Mouse (Mus musculus) lung, embryonic 16.5 days (tissue): ENCODE data around the gene Tmem43. TPM values are rescaled to one million over a fixed set of nuclear protein-coding genes. Genes with fewer than 3 reads are reported as not detected.

Experiments used
- ATAC-seq: fragments of 200-750 bp; cut with Nextera tagmentation; 2 replicates; pipeline ENCODE4 v1.8.0; 2017; ENCODE audit warnings: low read depth, mild to moderate bottlenecking, moderate library complexity
- H3K27ac ChIP-seq: fragments of 300-500 bp; sonication (generic); 2 replicates; pipeline ENCODE4 v1.5.1; 2014; ENCODE audit warnings: mild to moderate bottlenecking, control low read depth, low read length
- H3K27me3 ChIP-seq: fragments of 300-500 bp; sonication (generic); 2 replicates; pipeline ENCODE4 v1.6.1; 2014; ENCODE audit warnings: low read depth, low read length, mixed read lengths; ENCODE audit not compliant: control insufficient read depth, insufficient read depth
- H3K36me3 ChIP-seq: fragments of 300-500 bp; sonication (generic); 2 replicates; pipeline ENCODE4 v1.6.1; 2014; ENCODE audit warnings: low read length; ENCODE audit not compliant: control insufficient read depth, insufficient read depth
- H3K4me1 ChIP-seq: fragments of 300-500 bp; sonication (generic); replicated peaks from 2 replicates; pipeline ENCODE4 v1.6.1; 2014; ENCODE audit warnings: low read length, mixed read lengths; ENCODE audit not compliant: control insufficient read depth, insufficient read depth
- H3K4me2 ChIP-seq: fragments of 300-500 bp; sonication (generic); 2 replicates; pipeline ENCODE4 v1.6.1; 2014; ENCODE audit warnings: low read depth, low read length, control low read depth
- H3K4me3 ChIP-seq: fragments of 300-500 bp; sonication (generic); 2 replicates; pipeline ENCODE4 v1.5.1; 2014; ENCODE audit warnings: mild to moderate bottlenecking, low read length, control low read depth
- H3K9ac ChIP-seq: fragments of 300-500 bp; sonication (generic); 2 replicates; pipeline ENCODE4 v1.6.1; 2014; ENCODE audit warnings: low read length, control low read depth
- H3K9me3 ChIP-seq: fragments of 300-500 bp; sonication (generic); 2 replicates; pipeline ENCODE4 v1.6.1; 2016; ENCODE audit warnings: low read length; ENCODE audit not compliant: control insufficient read depth
- WGBS: fragments of 180-500 bp; shearing (Covaris S2); extraction: QIAGEN DNeasy Blood & Tissue Kit; methylation state at CpG from one replicate; pipeline ENCODE4 v1.1.7; 2014; 5-methylcytosine and 5-hydroxymethylcytosine counted together
- polyA plus RNA-seq: library from polyadenylated mRNA; unstranded; fragments of >200 nt; fragmentation: Nextera tagmentation; extraction: Ambion mirVana; gene quantifications from 2 replicates; pipeline ENCODE4 v1.2.1, GENCODE M21; 2015

The Tmem43 gene
- polyA plus RNA-seq, 1 experiment from 2014 or later, result 57.1 TPM

DNA sequence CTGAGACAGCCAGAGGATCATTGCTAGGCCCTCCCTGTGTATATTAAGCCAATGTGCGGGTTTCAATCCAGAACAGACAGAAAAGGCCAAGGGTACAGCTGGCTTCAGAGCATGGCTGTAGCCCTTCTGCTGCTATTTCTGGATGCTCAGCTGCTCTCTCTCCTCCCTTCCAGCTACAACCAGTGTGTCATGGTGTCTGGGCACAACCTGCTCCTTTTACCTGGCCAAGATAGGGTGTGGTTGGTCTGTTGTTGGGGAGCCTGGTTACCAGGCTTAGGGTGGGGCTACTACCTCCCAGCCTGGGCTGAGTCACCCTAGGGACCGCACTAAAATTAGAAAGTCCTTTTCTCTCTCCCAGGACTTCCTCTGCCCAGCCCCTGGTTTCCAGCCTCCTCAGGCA is 9.9 kb downstream of the Tmem43 start:
- WGBS, result 92% methylated on average over 2 of the region's 2 CpGs
- H3K36me3 ChIP-seq, result peaks cover 67% of the 10 kb centered on the region
- no peak for ATAC-seq

DNA sequence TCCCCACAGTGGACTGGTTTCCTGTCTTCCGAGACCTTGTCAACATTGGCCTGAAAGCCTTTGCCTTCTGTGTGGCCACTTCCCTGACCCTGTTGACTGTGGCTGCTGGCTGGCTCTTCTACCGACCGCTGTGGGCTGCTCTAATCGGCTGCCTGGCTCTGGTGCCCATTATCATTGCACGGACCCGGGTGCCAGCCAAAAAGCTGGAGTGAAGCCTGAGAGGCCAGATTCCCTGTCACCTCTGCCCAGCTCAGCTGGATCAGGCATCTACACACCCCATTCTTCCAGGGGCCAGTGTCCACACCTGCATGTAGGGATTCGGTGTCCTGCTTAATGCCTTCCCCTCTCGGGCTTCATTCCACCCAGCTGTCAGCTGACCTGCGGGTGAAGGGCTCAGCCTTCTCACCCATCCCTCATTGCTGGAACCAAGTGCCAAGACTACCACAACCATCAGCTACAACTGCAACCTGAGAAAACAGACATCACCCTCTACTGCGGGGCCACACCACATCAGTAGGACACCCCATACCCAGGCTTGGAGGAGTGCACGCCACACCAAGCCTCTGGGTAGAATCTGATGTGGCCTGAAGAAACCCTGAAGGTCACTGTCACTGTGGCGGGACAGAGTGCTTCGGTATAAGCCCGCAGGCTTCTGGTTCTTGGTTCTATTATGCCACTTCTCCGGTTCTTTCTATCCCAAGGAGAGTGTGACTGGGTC is 13.4 kb downstream of the Tmem43 start:
- H3K4me2 ChIP-seq, result no peak overlapping the region
- ATAC-seq, result no peak
- H3K36me3 ChIP-seq, result peaks cover 47% of the 10 kb centered on the region
- H3K9me3 ChIP-seq, result no peaks in the 10 kb centered on the region
- 89% methylated on average over 15 of the region's 15 CpGs for WGBS
- H3K4me1 ChIP-seq, result no peaks in the 10 kb centered on the region
- no peak overlapping the region for H3K9ac ChIP-seq
- H3K27me3 ChIP-seq, result no peaks in the 10 kb centered on the region
- H3K4me3 ChIP-seq, result no peak overlapping the region
- H3K27ac ChIP-seq, result no peak overlapping the region

More for the DNA sequence above, 9.9 kb downstream of the Tmem43 start:
- Histone ChIP-seq H3K4me2 (no peak overlapping the region), H3K27ac (no peak overlapping the region), H3K9ac (no peak overlapping the region), H3K4me1 (no peaks in the 10 kb centered on the region), H3K27me3 (no peaks in the 10 kb centered on the region), H3K9me3 (no peaks in the 10 kb centered on the region), H3K4me3 (no peak overlapping the region)

DNA sequence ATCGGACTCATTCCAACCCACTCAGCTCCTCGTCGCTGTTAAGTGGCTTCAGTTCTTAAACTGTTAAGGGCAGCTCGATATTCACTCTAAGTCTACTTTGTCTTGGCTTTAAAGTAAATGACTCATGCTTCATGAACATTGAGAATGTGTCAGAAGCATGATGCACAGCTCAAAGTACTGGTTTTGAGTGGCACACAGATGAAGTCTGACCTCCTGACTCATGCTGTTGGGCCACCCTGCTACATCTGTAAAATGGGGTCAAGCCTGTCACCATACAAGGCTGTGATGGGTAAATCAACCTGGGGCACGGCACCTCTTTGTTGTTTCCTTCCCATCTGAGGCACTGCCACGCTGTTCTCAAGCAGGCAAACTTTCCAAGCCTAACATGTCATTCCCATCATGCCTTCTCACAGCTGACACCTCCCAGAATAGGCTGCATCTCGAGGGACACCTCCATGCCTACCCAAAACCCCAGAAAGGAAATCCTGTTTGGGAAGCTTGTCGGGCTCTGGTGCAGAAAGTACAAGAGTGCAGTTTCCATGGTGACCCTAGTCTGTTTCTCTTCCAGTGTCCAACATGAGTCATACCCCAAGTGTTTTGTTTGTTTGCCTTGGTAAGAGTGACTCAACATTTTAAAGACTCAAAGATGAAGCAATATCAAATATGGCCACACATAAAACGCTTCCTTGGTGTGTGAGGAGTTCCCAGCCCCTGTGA is 15.2 kb downstream of the Tmem43 start:
- peak; percentile 57; the same call in 1 of the 2 replicates for ATAC-seq
- H3K4me1 ChIP-seq, result no peaks in the 10 kb centered on the region
- H3K36me3 ChIP-seq, result peaks cover 38% of the 10 kb centered on the region
- H3K27me3 ChIP-seq, result no peaks in the 10 kb centered on the region
- H3K4me3 ChIP-seq, result no peak overlapping the region
- H3K4me2 ChIP-seq, result no peak overlapping the region
- no peaks in the 10 kb centered on the region for H3K9me3 ChIP-seq
- H3K27ac ChIP-seq, result no peak overlapping the region
- 64% methylated on average over 9 of the region's 9 CpGs for WGBS
- H3K9ac ChIP-seq, result no peak overlapping the region

DNA sequence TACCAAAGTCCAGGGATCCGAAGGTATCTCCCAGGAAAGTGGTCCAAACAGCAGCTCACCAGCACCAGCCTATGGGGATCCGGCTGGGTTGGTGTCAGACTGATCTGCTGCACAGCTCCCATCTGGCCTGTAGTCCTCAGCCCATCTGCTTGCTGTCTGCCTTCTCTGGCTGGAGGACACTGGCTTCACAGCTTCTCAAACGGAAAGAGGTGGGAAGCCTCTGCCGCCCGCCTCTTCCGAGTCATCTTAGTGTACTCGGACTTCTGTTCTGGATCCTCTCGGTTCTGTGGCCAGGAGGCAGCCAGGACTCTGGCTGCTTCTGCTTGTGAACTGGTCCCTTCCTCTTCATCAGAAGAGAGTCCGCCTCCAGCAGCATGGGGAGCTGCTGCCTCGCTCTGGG is 16.4 kb downstream of the Tmem43 start:
- Histone ChIP-seq H3K4me3 (no peak overlapping the region), H3K9me3 (no peaks in the 10 kb centered on the region), H3K27ac (no peak overlapping the region), H3K4me2 (no peak overlapping the region), H3K27me3 (no peaks in the 10 kb centered on the region), H3K9ac (no peak overlapping the region), H3K36me3 (peaks cover 34% of the 10 kb centered on the region), H3K4me1 (no peaks in the 10 kb centered on the region)
- no peak for ATAC-seq
- 77% methylated on average over 10 of the region's 10 CpGs for WGBS

DNA sequence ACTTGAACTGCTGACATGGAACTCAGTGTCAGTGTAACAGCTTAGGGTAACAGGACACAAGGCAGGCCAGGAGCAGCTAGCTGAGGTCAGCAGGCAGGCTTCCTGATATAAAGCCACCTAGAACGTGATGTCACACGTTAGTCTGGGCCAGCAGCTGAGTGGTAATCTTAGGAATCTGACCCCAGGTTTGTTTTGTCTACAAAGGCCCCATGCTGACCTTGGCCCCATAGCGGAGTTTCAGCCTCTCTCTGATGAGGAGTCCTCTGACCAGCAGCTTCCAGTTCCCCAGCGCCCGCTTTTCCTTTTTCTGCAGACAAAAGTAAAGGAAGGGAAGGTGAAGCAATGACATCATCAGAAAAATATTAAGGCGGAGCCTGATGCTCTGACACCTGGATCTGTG is 17.5 kb downstream of the Tmem43 start:
- Histone ChIP-seq H3K36me3 (peaks cover 24% of the 10 kb centered on the region), H3K4me3 (no peak overlapping the region), H3K27ac (no peak overlapping the region), H3K4me1 (no peaks in the 10 kb centered on the region), H3K4me2 (no peak overlapping the region), H3K27me3 (no peaks in the 10 kb centered on the region), H3K9me3 (no peaks in the 10 kb centered on the region), H3K9ac (no peak overlapping the region)
- 51% methylated on average over 6 of the region's 6 CpGs for WGBS
- no peak for ATAC-seq

DNA sequence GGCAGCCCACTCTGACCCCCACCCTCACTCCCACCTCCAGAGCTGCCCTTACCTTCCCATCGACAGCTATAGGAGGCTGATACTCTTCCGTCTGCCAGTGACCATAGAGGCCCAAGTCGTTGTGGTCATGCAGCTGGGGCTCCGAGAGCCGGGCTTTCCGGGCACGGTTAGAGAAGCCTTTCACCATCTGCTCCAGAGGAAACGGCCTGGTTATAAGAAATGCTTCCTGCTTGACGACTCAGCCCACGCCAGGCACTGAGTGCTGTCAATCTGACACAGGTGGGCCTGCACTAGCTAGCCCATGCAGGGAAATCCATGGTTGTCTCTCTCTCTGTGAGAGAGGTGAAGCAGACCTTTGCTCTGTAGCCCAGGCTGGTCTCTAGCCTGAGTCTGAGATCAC is 19.6 kb downstream of the Tmem43 start:
- Histone ChIP-seq H3K36me3 (peaks cover 16% of the 10 kb centered on the region), H3K4me2 (no peak overlapping the region)

DNA sequence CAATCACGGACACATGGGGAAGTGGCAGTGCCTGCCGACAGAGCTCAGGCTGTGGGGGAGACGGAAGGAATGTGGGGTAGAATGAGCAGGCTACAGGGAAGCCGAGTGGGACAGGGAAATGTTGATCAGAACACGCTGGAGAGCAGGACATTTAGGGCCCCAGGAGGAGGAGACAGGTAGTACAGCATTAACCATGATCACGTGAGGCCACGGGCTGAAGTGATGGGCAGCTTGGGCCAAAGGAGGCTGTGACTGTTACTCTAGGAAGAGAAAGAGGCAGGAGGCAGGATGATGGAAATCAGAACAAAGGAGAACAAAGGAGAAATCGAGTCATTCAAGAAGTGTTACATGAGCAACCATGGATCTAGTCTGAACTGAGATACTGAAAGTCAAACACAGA is 21.0 kb downstream of the Tmem43 start:
- no peak for ATAC-seq
- Histone ChIP-seq H3K4me1 (no peaks in the 10 kb centered on the region), H3K36me3 (peaks cover 29% of the 10 kb centered on the region), H3K9me3 (no peaks in the 10 kb centered on the region), H3K9ac (no peak overlapping the region), H3K4me3 (no peak overlapping the region), H3K27me3 (no peaks in the 10 kb centered on the region), H3K27ac (no peak overlapping the region), H3K4me2 (no peak overlapping the region)
- 81% methylated on average over 8 of the region's 8 CpGs for WGBS

More for the DNA sequence above, 19.6 kb downstream of the Tmem43 start:
- Histone ChIP-seq H3K4me1 (no peaks in the 10 kb centered on the region), H3K9me3 (no peaks in the 10 kb centered on the region), H3K4me3 (no peak overlapping the region), H3K27ac (no peak overlapping the region), H3K9ac (no peak overlapping the region), H3K27me3 (no peaks in the 10 kb centered on the region)
- 76% methylated on average over 10 of the region's 10 CpGs for WGBS
- no peak for ATAC-seq

DNA sequence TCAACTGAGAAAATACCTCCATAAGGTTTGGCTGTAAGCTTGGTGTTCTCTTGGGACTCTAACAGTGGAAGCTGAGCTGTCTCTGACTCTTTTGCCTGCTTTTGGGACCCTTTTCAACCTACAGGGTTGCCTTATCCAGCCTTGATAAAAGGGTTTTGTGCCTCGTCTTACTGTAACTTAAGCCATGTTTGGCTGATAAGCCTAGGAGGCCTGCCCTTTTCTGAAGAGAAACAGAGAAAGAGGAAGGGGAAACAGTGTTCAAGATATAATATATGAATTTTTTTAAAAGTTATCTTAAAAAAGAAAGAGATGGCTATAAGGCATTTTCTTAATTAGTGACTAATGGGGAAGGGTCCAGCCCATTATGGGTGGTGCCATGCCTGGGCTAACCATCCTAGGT is 29.8 kb downstream of the Tmem43 start:
- H3K4me3 ChIP-seq, result no peak overlapping the region
- no peak overlapping the region for H3K4me2 ChIP-seq
- no peaks in the 10 kb centered on the region for H3K4me1 ChIP-seq
- no peaks in the 10 kb centered on the region for H3K27me3 ChIP-seq
- H3K9ac ChIP-seq, result no peak overlapping the region
- WGBS, result 83% methylated on average over 1 of the region's 1 CpGs
- no peak for ATAC-seq
- peaks cover 56% of the 10 kb centered on the region for H3K36me3 ChIP-seq
- H3K27ac ChIP-seq, result no peak overlapping the region
- no peaks in the 10 kb centered on the region for H3K9me3 ChIP-seq

DNA sequence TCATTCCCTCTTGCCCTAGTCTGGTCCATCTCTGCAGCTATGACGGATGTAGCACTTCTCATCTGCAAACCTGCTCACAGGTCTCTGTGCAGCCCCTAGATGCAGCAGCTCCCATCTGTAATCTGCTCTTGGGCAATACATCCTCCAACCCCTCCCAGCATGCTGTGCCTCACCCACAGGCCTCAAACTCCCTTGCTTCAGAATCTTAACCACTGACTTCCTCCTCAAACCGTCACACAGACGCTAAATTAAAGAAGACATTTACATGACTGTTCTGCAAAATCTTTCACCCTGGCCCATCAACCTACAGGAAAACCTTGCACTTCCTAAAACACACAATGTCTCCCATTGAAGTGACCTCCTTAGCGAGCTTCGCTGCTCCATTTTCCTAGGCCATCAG is 32.5 kb downstream of the Tmem43 start:
- H3K4me3 ChIP-seq, result no peak overlapping the region
- no peaks in the 10 kb centered on the region for H3K27me3 ChIP-seq
- ATAC-seq, result no peak
- H3K27ac ChIP-seq, result no peak overlapping the region
- H3K4me2 ChIP-seq, result no peak overlapping the region
- H3K4me1 ChIP-seq, result no peaks in the 10 kb centered on the region
- WGBS, result 86% methylated on average over 5 of the region's 5 CpGs
- H3K9me3 ChIP-seq, result no peaks in the 10 kb centered on the region
- H3K36me3 ChIP-seq, result peaks cover 30% of the 10 kb centered on the region
- no peak overlapping the region for H3K9ac ChIP-seq
